Mouse (Mus musculus) heart, postnatal 0 days (tissue): ENCODE measurements at regions not wholly inside any gene's neighbourhood (a gene's known extent, or its start where the extent isn't known, plus 50 kb on each side); places are given as distances from the start of the nearest gene placed in this dataset.

Experiments used
- CTCF ChIP-seq: IDR thresholded peaks from 2 replicates; pipeline ENCODE4 v1.5.1; 2016; ENCODE audit warnings: antibody characterized with exemption, control low read depth, low read depth
- EP300 ChIP-seq: IDR thresholded peaks from 2 replicates; pipeline ENCODE4 v1.6.1; 2016; ENCODE audit warnings: antibody characterized with exemption, low read depth

DNA sequence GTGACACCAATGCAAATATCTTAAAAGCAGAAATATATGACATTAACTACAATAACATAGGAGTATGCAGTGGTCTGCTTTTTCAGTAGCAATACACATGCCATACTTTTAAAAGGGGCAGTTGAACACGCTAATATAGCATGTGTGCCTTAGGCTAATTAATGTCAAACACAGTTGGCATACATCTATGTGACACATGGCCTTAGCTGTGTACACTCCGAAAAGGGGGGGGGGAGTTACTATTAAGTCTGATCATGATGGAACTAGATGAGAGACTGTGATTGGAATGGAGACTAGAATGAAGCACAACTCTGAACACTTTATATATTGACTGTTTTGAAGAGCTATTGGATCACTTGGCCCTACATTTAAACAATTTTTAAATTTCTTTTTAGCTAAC is 1262.9 kb downstream of the Efnb2 start:
- TF ChIP-seq CTCF = no peak
- no peak for TF ChIP-seq EP300
